Mouse (Mus musculus): Measurements from ENCODE around the gene Itfg2.

The Itfg2 gene

DNA sequence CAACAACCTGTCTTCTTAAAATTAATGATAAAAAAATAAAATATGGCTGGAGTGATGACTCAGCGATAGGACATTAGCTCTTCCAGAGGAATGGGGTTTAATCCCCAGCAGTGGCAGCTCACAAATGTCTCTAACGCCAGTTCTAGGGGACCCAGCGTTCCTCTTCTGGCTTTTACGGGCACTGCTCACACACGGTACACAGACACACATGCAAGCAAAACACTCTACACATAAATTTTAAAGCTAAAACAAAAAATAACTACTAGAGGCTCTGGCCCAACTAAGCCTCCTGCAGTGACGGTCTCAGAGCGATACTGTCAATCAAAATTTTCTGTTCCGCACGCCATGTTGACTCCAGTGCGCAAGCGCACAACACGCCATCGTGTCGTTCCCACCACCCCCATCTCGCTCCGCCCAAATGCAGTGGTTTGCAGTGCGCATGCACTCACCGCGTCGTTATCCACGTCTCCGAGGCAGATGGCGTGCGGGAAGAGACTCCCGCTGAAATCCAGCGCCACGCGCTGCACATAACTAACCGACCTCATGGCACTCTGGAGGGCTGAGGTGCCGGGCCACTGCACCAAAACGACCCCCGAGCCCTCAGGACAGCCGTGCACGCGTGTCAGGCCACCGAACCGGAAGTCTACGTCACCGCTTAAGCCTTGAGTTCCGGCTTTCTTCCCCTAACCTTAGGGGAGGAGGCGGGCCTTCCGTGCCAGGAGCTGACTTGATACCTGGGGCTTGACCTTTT is at the start of gene Itfg2:
Gene Itfg2 (minus strand): TSS at position 663 of the 751 bp plus-strand sequence.
- peak; percentile 97 to 100 for DNase-seq (ENCODE audit: inconsistent age in 2 of 2, low spot score in 1 of 2)

DNA sequence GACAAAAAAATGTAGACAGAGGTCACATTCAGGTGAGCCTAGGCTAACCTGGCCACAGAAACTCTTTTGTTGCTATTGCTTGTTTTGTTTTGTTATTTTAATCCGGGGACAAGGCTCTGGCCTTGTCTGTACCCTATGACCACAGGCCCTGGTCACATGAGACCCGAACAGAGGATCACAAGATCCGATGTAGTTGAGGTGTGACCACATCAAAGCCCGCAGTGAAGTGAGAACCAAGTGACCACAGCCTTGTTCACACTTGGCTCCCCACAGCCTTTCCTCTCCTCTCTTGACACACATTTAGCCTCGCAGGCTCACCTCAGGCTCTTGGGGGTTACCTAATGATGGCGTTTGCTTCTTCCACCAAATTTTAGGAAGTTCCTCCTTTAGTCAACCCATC is 49.4 kb upstream of the Itfg2 start:
- no peak for DNase-seq (ENCODE audit: inconsistent age in 2 of 2, low spot score in 1 of 2)

DNA sequence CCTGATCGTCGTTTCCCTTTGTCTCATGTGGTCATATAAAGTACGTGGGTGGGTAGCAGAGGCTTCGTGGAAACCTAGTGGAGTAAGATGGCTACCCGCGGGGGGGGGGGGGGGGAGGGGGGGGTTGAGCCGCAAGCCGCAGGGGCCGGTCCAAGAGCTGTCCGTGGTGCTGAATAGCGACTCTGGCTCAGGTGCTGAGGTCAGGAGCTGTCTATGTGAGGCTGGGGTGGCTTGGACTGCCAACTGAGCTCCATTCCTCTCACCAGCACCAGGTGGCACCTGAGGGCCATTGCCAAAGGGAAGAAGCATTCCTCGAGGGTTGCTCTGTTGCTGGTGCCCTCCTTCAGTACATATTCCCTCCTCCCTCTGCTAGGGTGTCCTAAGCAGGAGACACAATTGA is 44.7 kb upstream of the Itfg2 start:
- DNase-seq (ENCODE audit: inconsistent age in 2 of 2, low spot score in 1 of 2): peak; percentile 45 to 71

DNA sequence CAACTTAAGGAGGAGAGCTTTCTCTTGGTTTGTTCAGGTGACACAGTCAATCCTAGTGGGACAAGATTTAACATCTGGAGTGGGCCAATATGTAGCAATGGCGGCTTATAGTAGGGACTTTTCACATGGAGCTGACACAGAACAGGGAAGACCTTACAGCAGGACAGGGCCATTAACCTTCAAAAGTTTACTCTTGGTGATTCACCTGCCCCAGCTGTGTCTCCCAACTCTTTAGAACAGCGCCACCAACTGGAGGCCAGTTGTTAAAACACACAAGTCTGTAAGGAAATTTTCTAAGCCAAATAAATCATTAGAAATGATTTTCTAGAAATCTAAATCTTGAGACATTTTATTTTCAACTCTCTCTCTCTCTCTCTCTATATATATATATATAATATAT is 42.6 kb upstream of the Itfg2 start:
- DNase-seq (ENCODE audit: inconsistent age in 2 of 2, low spot score in 1 of 2): peak; percentile 58 to 81

DNA sequence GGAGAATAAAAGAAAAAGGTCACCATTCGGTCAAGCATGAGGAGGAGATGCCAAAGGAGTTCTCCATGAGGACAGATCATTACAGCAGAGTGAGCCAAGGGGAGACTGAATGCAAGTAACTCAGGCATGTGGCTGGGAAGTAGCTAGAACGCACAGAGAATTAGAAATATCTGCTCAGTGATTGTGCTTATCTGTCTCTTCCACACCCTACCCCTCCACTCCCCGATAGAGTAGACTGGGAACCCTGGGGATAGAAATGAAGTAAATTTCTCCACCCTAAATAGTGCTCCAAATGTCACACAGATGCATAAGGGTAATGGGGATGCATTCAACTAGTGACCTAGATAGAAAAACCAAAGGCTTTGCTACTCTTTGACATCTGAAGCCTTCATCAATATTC is 41.8 kb upstream of the Itfg2 start:
- DNase-seq (ENCODE audit: inconsistent age in 2 of 2, low spot score in 1 of 2): no peak

DNA sequence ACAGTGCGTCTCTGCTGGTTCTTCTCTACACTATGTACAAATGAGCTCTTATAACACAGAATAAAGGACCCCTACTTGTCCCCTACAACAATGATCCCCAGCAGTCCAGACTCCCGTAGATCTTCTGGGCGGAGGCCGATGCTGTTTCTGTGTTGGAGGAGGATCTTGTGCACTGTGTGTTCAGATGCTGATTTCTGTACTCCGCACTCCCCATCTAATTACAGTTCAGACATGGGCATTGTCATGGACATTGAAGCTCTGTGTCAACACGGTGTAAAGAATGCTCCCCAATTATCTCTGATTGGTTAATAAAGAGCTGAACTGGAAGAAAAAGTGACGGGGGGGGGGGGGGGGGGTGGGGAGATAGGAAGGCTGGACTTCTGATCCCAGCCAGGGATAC is 41.3 kb upstream of the Itfg2 start:
- no peak for DNase-seq (ENCODE audit: inconsistent age in 2 of 2, low spot score in 1 of 2)

DNA sequence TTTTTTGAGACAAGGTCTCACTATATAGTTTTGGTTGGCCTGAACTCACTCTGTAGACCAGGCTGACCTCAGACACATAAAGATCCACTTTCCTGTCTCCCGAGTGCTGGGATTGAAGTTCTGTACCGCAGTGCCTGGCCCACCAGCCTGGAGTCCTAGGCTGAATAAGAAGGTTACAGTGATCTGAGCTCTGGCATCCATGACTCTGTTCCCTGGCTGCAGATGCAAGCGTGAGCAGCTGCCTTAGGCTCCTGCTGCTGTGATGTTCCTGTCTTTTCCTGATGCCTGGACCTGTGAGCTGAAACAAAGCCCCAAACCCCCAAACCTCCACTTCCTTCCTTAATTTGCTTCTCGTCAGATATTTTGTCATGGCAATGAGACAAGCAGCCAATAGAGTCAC is 40.3 kb upstream of the Itfg2 start:
- no peak for DNase-seq (ENCODE audit: inconsistent age in 2 of 2, low spot score in 1 of 2)

DNA sequence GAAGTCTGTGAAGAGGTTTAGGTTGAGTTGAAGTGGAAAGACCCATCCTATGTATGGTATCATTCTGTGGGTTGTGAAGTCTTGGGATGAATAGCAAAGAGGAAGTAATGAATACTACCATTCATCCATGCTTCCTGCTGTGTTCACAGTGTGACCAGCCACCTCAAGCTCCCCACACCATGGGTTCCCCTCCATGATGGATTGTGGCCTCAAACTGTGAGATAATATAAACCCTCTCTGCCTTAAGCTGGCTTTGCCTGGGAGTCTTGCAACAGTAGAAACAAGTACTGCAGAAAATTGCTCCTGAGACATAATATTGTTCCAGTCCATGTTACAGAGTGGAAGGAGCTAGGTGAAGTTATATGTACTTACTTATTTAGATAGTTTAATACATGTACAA is 36.9 kb upstream of the Itfg2 start:
- DNase-seq (ENCODE audit: inconsistent age in 2 of 2, low spot score in 1 of 2): no peak

DNA sequence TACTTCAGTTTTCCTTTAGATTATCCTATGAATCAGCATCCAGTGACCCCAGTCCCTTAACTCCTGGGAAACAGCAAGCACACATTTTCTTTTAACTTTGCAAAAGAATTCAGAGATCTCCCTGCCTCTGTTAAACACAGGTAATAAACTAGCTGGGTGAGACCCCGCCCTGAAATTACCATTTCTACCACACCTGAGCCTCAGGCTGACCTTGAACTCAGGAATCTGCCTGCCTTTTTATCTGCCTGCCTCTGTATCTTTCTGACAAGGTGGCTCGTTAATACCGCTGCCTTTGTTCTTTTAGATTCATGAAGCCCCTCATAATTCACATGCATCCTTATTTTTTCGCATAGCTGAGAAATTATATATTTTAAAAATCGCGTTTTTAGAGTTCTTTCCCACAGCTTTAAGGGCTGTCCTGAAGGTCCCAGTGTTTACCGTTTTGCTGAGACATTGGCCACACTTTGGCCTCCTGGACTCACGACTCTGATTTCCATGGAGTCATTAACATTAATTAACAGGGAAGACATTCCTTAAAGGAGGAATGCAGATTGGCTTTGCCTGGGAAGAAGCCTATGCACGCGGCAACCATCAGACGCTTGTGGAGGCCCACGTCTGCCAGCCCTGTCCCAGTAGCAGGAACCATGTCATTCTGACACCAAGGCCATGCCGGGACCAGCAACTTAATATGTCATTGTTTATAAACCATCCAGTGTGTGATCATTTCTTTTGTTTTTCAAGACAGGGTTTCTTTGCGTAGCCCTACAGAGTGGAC is 36.2 kb upstream of the Itfg2 start:
- no peak for DNase-seq (ENCODE audit: inconsistent age in 2 of 2, low spot score in 1 of 2)

DNA sequence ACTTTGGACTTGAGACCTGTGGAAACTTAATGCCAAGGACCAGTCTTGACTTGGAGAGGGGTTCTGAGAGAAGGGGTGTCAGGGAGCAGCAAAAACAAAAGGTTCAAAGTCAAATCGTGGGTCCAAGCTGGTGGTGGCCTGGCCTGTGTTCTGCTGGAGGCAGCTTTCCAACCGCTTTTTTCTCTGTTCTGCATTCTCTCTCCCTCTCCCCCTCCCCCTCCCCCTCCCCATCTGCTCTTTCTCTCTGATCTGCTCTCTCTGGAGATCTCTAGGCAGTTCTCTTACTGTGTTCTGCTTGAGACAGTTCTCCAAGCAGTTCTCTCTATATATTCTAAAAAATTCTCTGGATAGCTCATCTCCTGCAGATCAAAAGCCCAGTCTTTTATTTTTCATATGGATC is 35.6 kb upstream of the Itfg2 start:
- DNase-seq (ENCODE audit: inconsistent age in 2 of 2, low spot score in 1 of 2): peak in 1 of 2 experiments; percentile 16

DNA sequence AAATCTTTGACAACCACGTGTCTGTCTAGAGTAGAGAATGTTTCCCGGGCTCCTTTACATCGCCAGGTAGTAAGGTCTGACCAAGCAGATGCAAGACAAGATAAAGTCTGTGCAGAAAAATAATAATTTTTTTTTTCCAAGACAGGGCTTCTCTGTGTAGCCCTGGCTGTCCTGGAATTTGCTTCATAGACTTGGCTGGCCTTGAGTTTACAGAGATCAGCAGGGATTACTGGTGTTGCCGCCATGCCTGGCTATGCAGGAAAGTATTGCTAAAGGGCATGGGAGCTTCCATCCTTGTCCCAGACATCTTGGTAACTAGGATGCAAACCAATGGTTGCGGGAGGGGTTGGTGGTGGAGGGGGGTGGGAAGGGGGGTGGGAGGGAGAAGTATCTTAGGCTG is 32.5 kb upstream of the Itfg2 start:
- DNase-seq (ENCODE audit: inconsistent age in 2 of 2, low spot score in 1 of 2): peak in 1 of 2 experiments; percentile 64

DNA sequence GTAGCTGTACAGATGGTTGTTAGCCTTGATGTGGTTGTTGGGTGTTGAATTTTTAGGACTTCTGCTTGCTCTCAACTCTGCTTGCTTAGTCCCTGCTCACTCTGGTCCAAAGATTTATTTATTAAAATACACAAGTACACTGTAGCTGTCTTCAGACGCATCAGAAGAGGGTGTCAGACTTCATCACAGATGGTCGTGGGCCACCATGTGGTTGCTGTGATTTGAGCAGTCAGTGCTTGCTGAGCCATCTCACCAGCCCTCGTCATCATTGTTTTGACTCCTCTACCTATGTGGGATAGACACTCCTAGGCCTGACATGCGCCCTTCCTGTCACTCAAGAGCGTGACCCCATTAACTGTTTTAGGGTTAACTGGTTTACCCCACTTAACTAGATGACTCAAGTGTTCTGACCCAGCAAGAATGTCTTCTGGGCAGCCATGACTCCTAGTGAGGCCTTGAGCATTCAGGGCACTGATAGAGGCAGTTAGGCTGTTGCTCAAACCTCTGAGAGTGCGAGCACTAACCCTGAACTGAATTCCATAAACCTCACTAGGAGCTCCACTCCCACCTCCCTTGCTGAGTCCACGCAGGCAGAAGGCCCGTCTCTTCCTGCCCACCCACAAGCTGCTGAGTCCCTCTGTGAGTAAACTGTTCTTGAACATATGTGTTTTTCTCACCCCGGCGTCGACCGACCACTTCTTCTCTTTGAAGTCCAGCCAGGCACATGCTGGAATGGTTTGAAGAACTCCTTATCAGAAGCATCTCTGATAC is 31.3 kb upstream of the Itfg2 start:
- DNase-seq (ENCODE audit: inconsistent age in 2 of 2, low spot score in 1 of 2): peak; percentile 62 to 85

DNA sequence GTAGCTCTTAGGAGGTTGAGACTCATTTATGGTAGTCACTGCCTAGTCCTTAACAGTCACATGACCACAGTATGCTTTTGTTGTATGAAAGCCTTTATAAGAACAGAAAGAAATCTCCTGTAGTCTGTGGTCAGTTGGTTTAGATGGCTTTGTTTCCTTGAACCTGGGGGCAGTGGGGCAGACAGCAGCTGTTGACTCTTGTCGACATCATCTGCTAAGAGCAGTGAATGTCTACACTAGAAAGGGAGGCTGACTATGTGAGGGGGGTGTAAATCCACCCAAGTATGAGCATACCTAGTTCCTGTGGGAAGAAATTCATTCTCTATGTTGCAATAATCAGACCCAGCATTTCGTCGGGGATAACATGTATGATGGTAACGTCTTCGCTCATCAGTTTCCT is 22.3 kb upstream of the Itfg2 start:
- no peak for DNase-seq (ENCODE audit: inconsistent age in 2 of 2, low spot score in 1 of 2)

DNA sequence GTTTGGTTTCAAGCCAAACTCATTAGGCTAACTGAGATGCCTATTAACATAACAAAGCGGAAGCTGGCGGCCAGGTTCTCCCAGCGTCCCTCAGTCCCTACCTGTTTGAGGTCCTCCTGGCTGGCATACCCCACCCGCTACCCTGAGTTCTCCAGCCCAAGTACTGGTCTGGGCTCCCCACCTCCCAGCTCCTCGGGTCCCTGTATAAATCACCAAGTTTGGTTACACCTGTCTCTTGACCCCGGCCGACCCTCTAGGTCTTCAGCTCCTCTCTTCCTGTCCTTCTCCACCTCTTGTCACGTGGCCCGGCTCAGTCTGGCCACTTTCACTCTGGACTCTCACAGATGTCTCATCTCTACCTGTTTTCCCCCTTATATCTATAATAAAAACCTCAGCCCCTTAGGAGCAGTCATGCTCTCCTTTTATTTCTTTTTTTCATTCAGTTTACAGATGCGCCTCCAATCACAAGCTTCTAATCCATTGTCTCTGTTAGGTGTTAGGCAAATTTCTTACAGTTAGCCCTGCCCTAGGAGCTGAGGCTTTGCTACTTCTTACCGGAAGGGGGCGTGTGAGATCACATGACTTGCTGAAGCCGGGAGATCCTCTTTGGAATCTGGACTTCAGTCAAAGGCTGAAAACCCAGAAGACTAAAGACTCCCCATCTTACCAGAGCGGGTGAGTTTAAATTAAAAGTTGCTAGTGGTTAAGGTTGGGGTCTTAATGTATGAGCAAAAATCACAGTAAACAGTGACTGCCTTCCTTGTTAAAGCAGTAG is 21.2 kb upstream of the Itfg2 start:
- peak; percentile 67 to 91 for DNase-seq (ENCODE audit: inconsistent age in 2 of 2, low spot score in 1 of 2)

DNA sequence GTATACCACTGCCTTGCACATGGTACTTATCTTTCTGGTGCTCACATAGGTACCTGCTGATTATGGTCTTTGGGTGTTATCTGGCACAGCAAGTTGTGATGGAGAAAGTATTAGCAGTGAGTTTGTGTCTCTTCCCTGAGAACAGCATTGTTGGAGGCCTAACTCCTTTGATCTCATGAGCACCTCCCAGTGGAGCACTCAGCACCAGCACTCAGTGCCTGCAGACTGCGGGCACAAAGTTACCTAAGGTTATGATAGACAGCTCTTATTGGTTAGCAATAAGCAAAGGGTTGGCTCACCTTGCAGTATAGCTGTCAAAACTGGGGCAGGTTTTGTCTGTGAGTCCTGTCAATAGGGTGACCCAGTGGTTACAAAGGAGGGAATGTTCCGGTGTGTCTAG is 15.5 kb upstream of the Itfg2 start:
- DNase-seq (ENCODE audit: inconsistent age in 2 of 2, low spot score in 1 of 2): no peak

DNA sequence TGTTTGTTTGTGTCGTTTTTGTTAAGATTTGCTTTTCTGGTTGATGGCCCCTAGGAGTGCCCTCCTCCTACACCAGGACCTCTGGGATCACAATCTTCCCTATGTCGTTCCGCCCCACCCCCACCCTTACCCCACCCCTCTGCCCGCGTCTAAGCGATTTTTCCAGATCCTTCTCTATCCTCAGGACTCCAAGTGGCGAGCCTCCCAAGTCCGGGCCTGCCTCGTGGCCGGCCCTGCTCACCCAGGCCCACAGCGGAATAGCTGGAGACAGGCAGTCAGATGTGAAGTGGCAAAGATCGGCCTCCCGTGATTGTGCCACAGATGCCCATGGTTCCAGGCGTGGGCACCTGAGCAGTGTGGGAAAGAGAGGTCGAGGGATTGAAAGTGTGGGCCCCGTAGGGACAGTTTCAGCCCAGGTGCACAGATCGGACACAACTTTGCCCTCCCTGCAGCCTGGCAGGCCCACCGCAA is 14.2 kb upstream of the Itfg2 start:
- peak; percentile 54 to 76 for DNase-seq (ENCODE audit: inconsistent age in 2 of 2, low spot score in 1 of 2)

DNA sequence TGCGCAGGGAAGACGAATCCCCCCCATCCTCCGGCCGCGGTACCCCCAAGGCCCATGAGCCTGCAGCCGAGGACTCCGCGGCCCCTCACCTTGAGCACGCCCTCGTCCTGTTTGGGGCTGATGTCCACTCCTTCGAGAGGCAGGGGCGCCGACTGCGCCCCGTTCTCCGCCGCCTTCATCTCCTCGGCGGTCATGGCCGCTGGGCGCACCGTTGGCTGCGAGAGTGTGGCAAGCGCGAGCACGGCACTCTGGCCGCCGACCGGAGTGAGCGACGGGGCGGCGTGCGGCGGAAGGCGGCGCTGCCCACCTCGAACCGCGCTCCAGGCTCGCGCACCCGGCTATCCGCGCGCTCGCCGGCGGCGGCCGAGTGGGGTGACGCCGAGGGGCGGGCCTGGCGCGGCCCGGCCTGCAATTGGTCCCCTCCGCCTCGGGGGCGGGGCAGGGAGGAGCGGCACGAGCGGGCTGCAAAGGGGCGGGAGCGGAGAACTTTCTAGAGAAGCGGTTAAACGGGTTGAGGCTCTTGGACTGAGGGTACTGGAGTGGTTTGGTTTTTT is 13.7 kb upstream of the Itfg2 start, which contains the start of gene Fkbp4:
Gene Fkbp4 (minus strand): TSS at position 361 of the 554 bp plus-strand sequence.
- DNase-seq (ENCODE audit: inconsistent age in 2 of 2, low spot score in 1 of 2): peak; percentile 97 to 98

DNA sequence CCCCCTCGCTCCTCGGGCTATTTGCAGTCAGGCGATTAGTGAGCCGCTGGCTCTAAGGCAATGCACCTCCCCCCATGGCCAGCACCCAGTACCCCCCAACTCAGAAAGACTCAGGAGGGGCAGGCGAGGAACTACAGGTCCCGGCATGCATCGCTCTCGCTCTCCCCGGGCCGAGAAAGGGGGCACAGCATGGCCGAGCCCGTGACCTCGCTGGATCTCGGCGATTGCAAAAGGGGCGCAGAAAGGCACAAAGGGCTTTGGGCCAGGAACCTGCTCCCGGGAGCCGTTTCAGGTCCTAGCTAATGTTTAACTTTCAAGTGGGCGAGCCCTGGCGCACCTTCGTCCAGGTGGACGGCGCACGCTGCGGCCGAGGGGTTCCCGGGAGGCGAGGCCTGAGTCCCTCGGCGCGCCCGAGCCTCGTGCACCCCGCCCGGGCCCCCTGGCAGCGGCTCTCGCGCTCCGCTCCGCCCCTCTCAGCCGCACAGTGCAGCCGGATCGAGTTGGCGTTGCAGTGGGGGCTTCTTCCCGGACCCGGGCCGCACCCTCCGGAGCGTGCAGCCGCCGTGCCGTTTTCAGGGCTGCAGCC is 13.1 kb upstream of the Itfg2 start:
- DNase-seq (ENCODE audit: inconsistent age in 2 of 2, low spot score in 1 of 2): peak; percentile 80 to 93

DNA sequence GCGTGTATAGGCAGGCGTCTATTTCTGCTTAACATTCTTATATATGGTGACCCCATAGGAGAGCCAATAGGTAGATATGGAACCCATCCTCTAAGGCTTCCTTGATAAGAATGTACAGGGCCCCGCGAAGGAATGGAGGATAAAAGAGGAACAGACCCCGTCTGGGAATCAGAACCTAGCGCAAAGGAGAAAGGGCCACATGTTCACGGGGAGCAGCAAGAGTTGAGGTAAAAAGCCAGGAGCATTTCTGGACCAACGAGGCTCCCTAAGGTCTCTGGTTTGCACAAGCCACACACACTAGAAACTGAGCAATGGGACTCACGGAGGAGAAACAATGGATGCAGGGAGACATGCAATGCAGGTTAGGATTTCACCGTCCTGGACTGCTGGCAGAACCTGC is 12.6 kb upstream of the Itfg2 start:
- DNase-seq (ENCODE audit: inconsistent age in 2 of 2, low spot score in 1 of 2): no peak

DNA sequence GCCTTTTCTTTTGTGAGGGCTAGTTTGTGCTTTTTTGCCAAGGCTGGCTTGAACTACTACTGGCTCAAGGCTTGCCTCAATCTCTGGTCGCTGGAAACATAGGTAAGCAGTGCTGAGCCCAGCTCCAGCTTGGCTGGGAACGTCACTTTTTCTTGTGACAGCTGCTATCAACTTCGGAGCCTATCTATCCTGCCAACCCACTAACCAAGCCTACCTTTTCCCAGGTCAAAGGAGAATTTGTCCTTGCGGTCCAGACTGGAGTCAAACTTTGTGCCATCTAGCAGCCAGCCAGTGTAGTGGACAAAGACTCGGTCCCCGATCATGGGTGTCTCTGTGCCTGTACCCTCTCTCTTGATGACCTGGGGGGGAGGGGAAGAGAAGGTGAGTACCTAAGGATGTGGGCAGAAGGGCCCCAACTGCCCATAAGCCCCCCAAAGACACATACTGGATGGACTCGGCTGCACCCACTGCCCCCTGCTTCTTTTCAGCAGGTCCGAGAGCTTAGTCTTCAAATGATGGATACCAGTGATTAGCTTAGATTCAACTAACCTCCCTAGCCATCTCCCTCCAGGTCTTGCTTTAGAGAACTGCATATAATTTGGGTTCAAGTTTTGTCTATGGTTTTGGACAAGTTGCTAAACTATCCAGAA is 11.8 kb upstream of the Itfg2 start:
- no peak for DNase-seq (ENCODE audit: inconsistent age in 2 of 2, low spot score in 1 of 2)

All from adrenal gland, adult (tissue).